Mouse (Mus musculus): ENCODE results near the gene Prss22.
"Not testable (repeated sequence)": the region's sequence is repeated elsewhere in the genome, so short reads cannot be mapped to it uniquely, and the experiment has no call there.

Gene Prss22

DNA sequence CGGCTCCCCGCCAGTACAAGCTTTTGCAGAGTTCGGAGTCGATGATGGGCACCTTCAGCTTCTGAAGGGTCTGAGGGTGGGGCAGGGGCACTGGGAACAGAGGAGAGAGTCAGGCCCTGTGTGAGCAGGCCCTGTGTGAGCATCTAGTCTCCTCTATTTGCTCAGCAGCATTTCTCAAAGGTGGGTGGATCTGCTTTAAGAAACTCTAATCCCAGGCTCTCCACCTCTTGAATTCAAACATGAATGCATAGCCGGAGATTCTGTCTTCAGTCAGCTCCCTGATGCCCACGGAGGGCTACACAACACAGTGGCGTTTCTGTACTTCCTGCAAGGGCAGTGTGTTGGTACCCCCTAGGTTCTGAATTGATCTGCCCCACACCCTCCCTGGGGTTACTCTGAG, 3.2 kb downstream of the Prss22 start:
- no peak for DNase-seq (ENCODE audit: low spot score)

- DNase-seq (ENCODE audit: low spot score): peak; percentile 80
Observed at GRCm38 (mm10) chr17:23993559-23994428, 4.1 kb downstream of the Prss22 start.

DNA sequence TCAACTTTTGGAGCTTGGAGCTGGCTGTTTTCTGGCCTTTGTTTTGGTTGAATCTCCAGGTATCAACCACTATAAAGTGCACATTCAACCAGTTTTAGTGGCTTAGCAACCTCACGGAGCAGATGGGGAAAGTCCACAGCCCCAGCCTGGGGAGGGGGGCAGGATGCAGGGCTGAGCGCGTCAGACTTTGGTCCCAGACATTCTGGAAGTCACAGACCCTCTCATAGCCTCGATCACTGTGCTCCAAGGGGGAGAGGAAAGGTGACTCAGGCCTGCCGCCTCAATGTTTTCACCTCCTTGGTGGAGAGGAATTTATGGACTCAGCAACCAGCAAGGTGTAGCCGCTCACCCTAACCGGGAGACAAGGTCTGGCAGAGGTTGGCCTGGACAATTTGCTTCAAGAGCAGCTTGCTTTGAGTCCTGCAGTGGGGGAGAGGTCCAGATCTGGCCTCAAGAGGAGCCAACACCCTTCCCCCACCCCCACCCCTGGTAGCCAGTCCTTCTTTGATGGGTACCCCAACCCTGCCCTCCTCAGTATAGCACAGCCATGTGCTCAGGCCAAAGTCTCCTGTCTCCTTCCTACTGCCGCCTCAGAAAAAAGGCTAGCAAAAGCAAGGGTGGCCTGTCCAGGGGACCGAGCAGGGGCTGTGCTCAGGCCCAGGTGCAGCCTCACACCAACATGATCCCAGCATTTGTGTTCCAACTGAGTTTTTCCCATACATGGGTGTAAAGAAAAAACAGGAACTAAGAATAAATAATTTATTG, 4.9 kb downstream of the Prss22 start:
- DNase-seq (ENCODE audit: low spot score): no peak

GRCm38 (mm10) chr17:23989802-23990201, 8.1 kb downstream of the Prss22 start:
- no peak for DNase-seq (ENCODE audit: low spot score)

GRCm38 (mm10) chr17:23984989-23985388, 12.9 kb downstream of the Prss22 start:
- no peak for DNase-seq (ENCODE audit: low spot score)

DNA sequence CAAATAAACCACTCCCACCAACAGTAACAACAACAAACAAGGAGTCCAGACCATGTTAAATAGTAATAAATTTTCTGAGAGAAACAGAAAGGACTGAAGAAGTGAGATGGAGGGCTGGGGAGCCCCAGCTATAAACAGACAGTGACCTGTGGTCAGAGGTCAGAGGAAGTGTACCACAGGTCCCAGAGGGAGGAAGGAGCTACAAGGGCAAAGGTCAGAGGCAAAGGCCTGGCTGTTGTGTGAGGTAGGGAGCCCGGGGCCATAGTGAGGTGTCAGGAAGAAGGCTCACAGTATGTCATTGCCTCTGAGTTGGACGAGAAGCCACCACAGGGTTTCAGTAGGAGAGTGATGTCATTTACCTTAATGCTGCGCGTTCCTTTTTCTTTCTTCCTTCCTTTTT, 15.0 kb downstream of the Prss22 start:
- DNase-seq (ENCODE audit: low spot score): no peak

DNA sequence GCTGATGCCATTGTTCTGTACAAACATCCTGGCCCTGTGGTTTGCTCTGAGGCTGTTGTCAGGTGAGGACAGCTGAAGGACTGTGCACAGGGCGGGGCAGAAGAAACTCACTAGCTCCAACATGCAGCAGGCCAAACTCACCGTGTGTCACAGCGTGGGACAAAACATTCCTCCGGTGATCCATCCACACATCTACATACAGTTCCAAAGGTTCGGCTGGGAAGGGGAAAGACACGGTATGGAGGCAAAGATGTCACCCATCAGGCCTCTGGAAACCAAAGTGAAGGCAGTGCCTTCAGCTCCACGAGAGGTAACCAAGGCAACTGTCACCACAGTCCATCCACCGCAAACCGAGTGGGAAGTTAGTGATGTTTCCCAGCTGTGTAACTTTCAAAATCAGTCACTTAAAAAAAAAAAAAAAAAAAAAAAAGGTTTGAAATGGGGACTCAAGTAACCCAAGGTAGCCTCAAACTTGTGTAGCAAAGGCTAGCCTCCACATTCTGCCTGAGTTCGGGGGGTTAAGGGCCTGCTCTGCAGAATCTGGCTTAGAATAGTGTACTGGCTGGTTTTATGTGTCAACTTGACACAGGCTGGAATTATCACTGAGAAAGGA, 17.5 kb downstream of the Prss22 start, which contains the start of gene Prss30:
Gene Prss30 (minus strand): TSS at position 270 of the 613 bp plus-strand sequence.
- DNase-seq (ENCODE audit: low spot score): no peak

DNA sequence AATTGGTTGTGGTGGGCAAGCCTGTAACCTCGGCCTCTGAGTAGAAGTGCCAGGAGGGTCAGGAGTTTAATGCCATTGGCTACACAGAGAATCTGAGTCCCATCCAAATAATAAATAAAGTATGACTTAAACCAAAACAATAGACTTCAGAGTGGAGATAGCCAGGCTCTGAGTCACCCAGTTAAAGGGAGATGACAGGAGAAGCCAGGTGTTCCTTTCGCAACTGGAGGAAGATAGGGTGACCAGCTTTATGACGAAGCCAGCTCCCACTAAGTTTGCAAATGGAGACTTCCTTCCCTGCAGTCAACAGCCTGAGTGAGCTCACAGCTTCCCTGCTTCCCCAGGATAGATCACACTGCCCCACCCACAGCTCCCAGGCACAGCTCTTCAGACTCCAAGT, 18.4 kb downstream of the Prss22 start:
- DNase-seq (ENCODE audit: low spot score): no peak

DNA sequence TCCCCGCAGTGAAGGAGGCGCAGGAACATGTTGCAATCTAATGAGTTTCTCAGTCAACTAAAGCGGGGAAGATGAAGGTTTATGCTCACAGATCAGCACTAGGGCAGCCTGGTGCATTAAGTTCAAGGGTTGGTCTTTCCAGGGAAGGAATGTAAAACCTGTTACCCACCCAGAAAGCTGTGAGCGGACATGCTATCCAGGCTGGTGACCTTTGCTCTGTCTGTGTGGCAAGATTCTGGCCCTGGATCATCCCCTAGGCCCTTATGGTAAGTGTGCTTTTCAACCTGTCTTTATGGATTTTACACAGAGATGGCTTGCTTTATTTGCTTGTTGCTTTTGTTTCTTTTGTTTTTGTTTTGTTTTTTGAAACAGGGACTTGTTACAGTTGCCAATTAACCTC, 21.2 kb downstream of the Prss22 start:
- no peak for DNase-seq (ENCODE audit: low spot score)

GRCm38 (mm10) chr17:23971315-23971714, 26.6 kb downstream of the Prss22 start:
- DNase-seq (ENCODE audit: low spot score): no peak

GRCm38 (mm10) chr17:23969231-23969630, 28.7 kb downstream of the Prss22 start:
- DNase-seq (ENCODE audit: low spot score): peak; percentile 28

DNA sequence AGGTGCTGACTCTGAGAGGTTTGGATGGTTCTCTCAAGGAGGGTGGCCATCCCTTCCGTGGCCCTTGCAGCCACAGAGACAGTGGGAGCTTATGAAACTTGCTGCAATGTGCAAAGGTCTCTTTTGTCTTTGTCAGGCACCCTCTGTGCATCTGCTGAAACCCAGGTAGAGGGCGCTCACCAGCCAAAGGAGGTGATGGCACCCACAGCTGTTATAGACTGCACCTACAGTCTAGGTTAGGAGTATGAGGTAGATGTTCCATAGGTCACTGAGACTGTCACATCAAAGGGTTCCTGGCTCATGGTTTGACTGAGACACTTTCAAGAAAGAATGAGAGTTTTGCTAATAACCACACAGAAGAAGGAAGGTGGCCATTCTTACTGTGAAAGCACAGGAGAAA, 29.1 kb downstream of the Prss22 start:
- no peak for DNase-seq (ENCODE audit: low spot score)

GRCm38 (mm10) chr17:23966658-23967401, 31.1 kb downstream of the Prss22 start:
- no peak for DNase-seq (ENCODE audit: low spot score)

- no peak for DNase-seq (ENCODE audit: low spot score)
Observed at GRCm38 (mm10) chr17:23965805-23966425, 32.0 kb downstream of the Prss22 start.

DNA sequence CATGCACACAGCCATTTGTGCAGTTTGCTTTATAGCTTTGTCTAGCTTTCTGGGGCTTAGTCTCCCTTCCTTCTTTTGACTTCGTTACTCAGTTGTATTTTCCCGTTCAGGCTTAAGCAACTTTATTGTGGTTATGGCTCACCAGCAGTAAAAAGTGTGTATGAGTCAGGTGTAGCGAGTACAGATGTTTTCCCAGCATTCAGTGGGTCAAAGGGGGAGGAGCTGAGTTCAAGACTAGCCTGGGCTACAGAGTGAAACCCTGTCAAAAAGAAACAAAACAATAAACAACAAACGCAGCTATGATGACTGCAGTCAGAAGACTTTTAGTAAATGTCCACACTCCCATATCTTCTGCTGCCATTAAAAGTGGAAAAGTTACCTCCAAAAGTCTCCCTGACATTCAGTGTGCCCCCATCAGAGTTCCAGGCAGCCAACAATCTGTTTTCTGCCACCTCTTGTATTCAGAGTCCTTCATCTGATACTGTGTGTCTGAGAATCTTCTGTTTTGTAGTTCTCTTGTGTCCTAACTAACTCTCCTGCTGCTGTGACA, 36.3 kb downstream of the Prss22 start:
- DNase-seq (ENCODE audit: low spot score): no peak

DNA sequence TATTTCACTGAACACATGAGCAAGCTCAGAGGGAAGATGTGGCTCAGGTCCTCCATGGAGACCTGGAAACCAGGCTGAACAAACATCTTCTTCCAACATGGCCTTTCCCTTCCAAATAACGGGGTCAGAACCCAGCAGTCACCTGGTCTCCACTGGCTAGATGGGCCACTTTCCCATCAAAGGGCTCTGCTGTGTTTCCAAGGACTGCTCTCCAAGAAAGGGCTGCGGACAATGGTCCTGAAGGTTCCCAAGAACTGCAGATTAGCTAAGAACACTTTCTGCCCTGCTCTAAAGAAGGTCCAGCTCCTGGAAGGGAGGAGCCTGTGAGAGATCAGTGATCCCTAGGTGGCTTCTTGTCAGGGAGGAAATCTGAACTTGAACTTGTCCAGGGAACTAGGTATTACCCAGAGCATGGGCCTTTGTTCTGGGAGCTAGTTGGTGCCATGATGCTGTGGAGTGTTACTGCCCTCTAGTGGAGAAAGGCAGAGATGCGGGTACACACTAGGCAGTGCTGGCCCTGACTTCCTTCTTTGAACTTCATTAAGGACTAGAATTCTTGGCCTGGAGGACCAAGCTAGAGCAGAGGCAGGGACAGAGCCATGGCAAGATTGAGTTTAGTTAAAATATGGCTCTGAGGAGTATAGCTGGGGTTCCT, 37.7 kb downstream of the Prss22 start:
- DNase-seq (ENCODE audit: low spot score): peak; percentile 39

- no peak for DNase-seq (ENCODE audit: low spot score)
Observed at GRCm38 (mm10) chr17:23955174-23955573, 42.7 kb downstream of the Prss22 start, which contains the start of gene Sbpl. Gene Sbpl (minus strand): TSS chr17:23955274.

GRCm38 (mm10) chr17:23950828-23951227, 47.1 kb downstream of the Prss22 start:
- not testable (repeated sequence) for DNase-seq (ENCODE audit: low spot score)

- DNase-seq (ENCODE audit: low spot score): no peak
Observed at GRCm38 (mm10) chr17:23949068-23949467, 48.8 kb downstream of the Prss22 start.

GRCm38 (mm10) chr17:23947486-23947885, 50.4 kb downstream of the Prss22 start:
- DNase-seq (ENCODE audit: low spot score): not testable (repeated sequence)

All from ovary, adult 18-20 months (tissue).